ENCODE assay signal across 14 mouse cellular contexts in genomic region chr2:151015316-151015715, GRCm38 (mm10).
"Had no signal": no experiment of that assay in that cellular context is flagged by ENCODE, and none has a peak within 500 bp of the region (broad histone marks: within the 10 kb centered on the region; RNA-seq: fewer than 3 reads in every experiment).

No protein-coding gene starts in this region.

- ATAC-seq: midbrain, embryonic 16.5 days had no signal

- DNase-seq: lung, adult 18-20 months; lung, embryonic 14.5 days; lung, postnatal 10 days; lung, postnatal 4 days; midbrain, embryonic 14.5 days; retina, postnatal 1 day; right cerebral cortex, adult 18-20 months; right cerebral cortex, postnatal 14 days; right cerebral cortex, postnatal 4 days; spleen, adult 18-20 months; thymus, adult 18-20 months; thymus, postnatal 14 days; thymus, postnatal 36 days had no signal
